Mouse (Mus musculus) cerebellum, postnatal 14 days (tissue): ENCODE measurements at regions not wholly inside any gene's neighbourhood (a gene's known extent, or its start where the extent isn't known, plus 50 kb on each side); places are given as distances from the start of the nearest gene placed in this dataset.

Source experiments
- DNase-seq, 2 experiments: peaks; one replicate each; pipeline ENCODE4 v3.0.0; 2021; ENCODE audit warnings: mixed read lengths in 2 of 2

GRCm38 (mm10) chr10:105704472-105705235 is 130.4 kb upstream of the Tmtc2 start:
- DNase-seq: peak; percentile 58 to 66

GRCm38 (mm10) chr10:105693131-105693530 is 118.9 kb upstream of the Tmtc2 start:
- no peak for DNase-seq

- no peak for DNase-seq
These were observed 115.1 kb upstream of the Tmtc2 start for GRCm38 (mm10) chr10:105689388-105689787.

GRCm38 (mm10) chr10:105688879-105689278 is 114.6 kb upstream of the Tmtc2 start:
- DNase-seq: no peak

- no peak for DNase-seq
These were observed 112.6 kb upstream of the Tmtc2 start for GRCm38 (mm10) chr10:105686876-105687275.

GRCm38 (mm10) chr10:105679598-105679997 is 105.3 kb upstream of the Tmtc2 start:
- DNase-seq: no peak

GRCm38 (mm10) chr10:105666959-105667358 is 92.7 kb upstream of the Tmtc2 start:
- DNase-seq: no peak

GRCm38 (mm10) chr10:105660761-105661160 is 86.5 kb upstream of the Tmtc2 start:
- DNase-seq: no peak

- peak in 1 of 2 experiments; percentile 13 for DNase-seq
These were observed 82.5 kb upstream of the Tmtc2 start for GRCm38 (mm10) chr10:105656788-105657187.

- peak; percentile 44 to 74 for DNase-seq
These were observed 78.2 kb upstream of the Tmtc2 start for GRCm38 (mm10) chr10:105652475-105652874.

GRCm38 (mm10) chr10:105639011-105639451 is 64.8 kb upstream of the Tmtc2 start:
- peak; percentile 33 to 46 for DNase-seq

GRCm38 (mm10) chr10:105638500-105638899 is 64.2 kb upstream of the Tmtc2 start:
- DNase-seq: peak in 1 of 2 experiments; percentile 18

- DNase-seq: no peak
These were observed 52.6 kb upstream of the Tmtc2 start for GRCm38 (mm10) chr10:105626842-105627241.

- DNase-seq: no peak
These were observed 51.2 kb upstream of the Tmtc2 start for GRCm38 (mm10) chr10:105625324-105625950.
